ENCODE assay signal across 13 mouse cellular contexts in the genomic region with DNA sequence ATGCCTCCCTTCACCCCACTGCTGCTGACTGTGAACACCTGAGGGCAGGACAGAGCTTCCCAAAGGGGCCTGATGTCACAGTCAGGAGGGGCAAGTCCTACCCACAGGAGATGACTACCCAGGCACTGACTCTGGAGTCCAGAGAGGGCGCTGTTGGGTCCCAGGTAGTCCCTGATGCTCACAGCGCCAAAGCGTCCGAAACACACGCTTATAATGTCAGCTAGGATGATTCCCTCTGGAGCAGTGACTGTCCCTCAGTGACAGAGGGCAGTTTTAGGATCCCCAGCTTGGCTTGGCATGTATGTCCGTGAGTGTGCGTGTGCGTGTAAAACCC. TPM values are rescaled to one million over a fixed set of nuclear protein-coding genes. Genes with fewer than 3 reads are reported as not detected.
A peak's percentile ranks its signal among the peaks of the same experiment; 100 is the strongest.
DNase-seq lines count a peak whose midpoint lies in the region; TF ChIP-seq lines count a peak whose summit lies in the region.
"Had no signal": no experiment of that assay in that cellular context is flagged by ENCODE, and none has a peak within 500 bp of the region (broad histone marks: within the 10 kb centered on the region; RNA-seq: fewer than 3 reads in every experiment).

No protein-coding gene starts in this region.

- peak; percentile 45 to 48 for DNase-seq in cerebellum, postnatal 10 days
- DNase-seq in cerebellum, postnatal 4 days (ENCODE audit: low spot score in 2 of 2) = no peak
- peak; percentile 37 for DNase-seq in kidney, postnatal 10 days
- DNase-seq in kidney, postnatal 14 days = no peak
- DNase-seq in 416B (ENCODE audit: low read depth) = peak; percentile 15
- no peak for DNase-seq in brain, embryonic 14.5 days (ENCODE audit: low read depth)
- no peak for DNase-seq in adrenal gland, adult 18-20 months (ENCODE audit: low spot score in 2 of 2)
- DNase-seq in spleen, postnatal 10 days (ENCODE audit: low spot score in 2 of 2) = no peak
- DNase-seq: adrenal gland, adult 8-10 months; liver; lung, postnatal 14 days had no signal

- TF ChIP-seq POLR2A in brain, embryonic 14.5 days (IDR thresholded peaks at IDR 0.05; ENCODE audit: borderline replicate concordance, extremely low read depth, insufficient read depth, insufficient read length, poor library complexity, severe bottlenecking) = no peak

- TF ChIP-seq CTCF in brain, embryonic 14.5 days (IDR thresholded peaks at IDR 0.05; ENCODE audit: borderline replicate concordance, extremely low read depth, insufficient read depth, insufficient read length) = peak; percentile 9; the same call in 1 of the 2 replicates

RNA-seq across cellular contexts. Expression of gene Zbp1, which starts 14.0 kb away (rescaled TPM):
- 0.18 and 0.40 TPM in 2 replicates for polyA plus RNA-seq in brain, embryonic 14.5 days (2012; rRNA removed)
- total RNA-seq in adrenal gland, adult 18-20 months (2021) = 1 to 10 TPM; 2.7 to 3.5 TPM
- total RNA-seq: left cerebral cortex, adult 18-20 months had no signal
- polyA plus RNA-seq: forebrain, embryonic 16.5 days had no signal

RNA-seq across cellular contexts. Expression of gene Pmepa1, which starts 43.6 kb away (rescaled TPM):
- polyA plus RNA-seq in brain, embryonic 14.5 days (2012; rRNA removed) = 25.5 and 31.7 TPM in 2 replicates
- total RNA-seq in adrenal gland, adult 18-20 months (2021) = 10 to 100 TPM; 39.1 to 86.4 TPM

Comparison
In these comparisons a context has a peak if more than half of its experiments do, and no peak if none do; other contexts are left out.
1. DNase-seq: peak in cerebellum, postnatal 10 days (2 of 2), kidney, postnatal 10 days (single experiment) and 416B (single experiment); none in cerebellum, postnatal 4 days (0 of 2), kidney, postnatal 14 days (single experiment), brain, embryonic 14.5 days (single experiment), adrenal gland, adult 18-20 months (0 of 2) and spleen, postnatal 10 days (0 of 2).